In the genomic region with DNA sequence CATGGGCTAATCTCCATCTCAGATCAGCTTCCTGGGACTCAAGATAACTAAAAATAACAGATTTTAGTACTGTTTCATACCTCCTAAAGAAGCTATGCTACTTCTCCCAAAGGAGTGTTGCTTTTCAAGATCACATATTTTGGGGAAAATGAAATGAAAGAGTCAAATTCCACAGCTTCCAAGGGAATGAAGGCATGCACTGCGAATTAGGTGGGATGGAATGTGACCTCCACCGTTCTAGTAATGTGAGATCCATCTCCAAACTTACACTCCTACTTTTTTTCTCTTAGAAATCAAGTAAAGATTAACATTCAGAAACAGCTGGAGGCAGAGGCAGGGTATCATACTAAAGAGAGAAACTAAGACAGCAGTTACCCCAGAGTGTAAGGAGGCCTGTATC, we compare ENCODE assay signal across 24 mouse cellular contexts. TPM values are rescaled to one million over a fixed set of nuclear protein-coding genes. Genes with fewer than 3 reads are reported as not detected.
"Had no signal": no experiment of that assay in that cellular context is flagged by ENCODE, and none has a peak within 500 bp of the region (broad histone marks: within the 10 kb centered on the region; RNA-seq: fewer than 3 reads in every experiment).

No protein-coding gene starts in this region.

- ATAC-seq: lung, postnatal 0 days; midbrain, embryonic 13.5 days had no signal

- H3K36me3 ChIP-seq: limb, embryonic 12.5 days; liver, embryonic 13.5 days; midbrain, embryonic 10.5 days; midbrain, embryonic 13.5 days had no signal

- H3K27ac ChIP-seq: layer of hippocampus, adult 2 months; left cerebral cortex, adult 2 months; limb, embryonic 12.5 days; liver, embryonic 13.5 days; macrophage; midbrain, embryonic 10.5 days; midbrain, embryonic 13.5 days; stomach, postnatal 0 days had no signal

- H3K4me2 ChIP-seq: limb, embryonic 12.5 days; liver, embryonic 13.5 days; lung, embryonic 14.5 days; midbrain, embryonic 13.5 days had no signal

- H3K9ac ChIP-seq: limb, embryonic 12.5 days; liver, embryonic 13.5 days; lung, embryonic 14.5 days; midbrain, embryonic 13.5 days had no signal

- H3K4me1 ChIP-seq: limb, embryonic 12.5 days; liver, embryonic 13.5 days; midbrain, embryonic 10.5 days; midbrain, embryonic 13.5 days had no signal

- H3K27me3 ChIP-seq: limb, embryonic 12.5 days; liver, embryonic 13.5 days; midbrain, embryonic 13.5 days had no signal

- H3K4me3 ChIP-seq: layer of hippocampus, adult 2 months; left cerebral cortex, adult 2 months; limb, embryonic 12.5 days; liver, embryonic 13.5 days; midbrain, embryonic 10.5 days; midbrain, embryonic 13.5 days had no signal

- DNase-seq: kidney, adult 11 months; kidney, adult 8-10 months; kidney, postnatal 25 days; layer of hippocampus, postnatal 36 days; liver, embryonic 13.5 days; lung, embryonic 14.5 days; right cerebral cortex, postnatal 4 days; thymus, adult 2 months; thymus, postnatal 14 days; thymus, postnatal 4 days had no signal

- H3K9me3 ChIP-seq: limb, embryonic 12.5 days; liver, embryonic 13.5 days; midbrain, embryonic 10.5 days; midbrain, embryonic 13.5 days had no signal

RNA-seq across cellular contexts. Expression of gene Grm1, which starts 49.9 kb away (rescaled TPM):
- polyA plus RNA-seq: kidney, embryonic 16.5 days; large intestine, adult 2 months; liver, adult 2 months; liver, embryonic 16.5 days; lung, postnatal 0 days; macrophage; neural tube, embryonic 11.5 days; stomach, embryonic 14.5 days; stomach, postnatal 0 days had no signal
